Mouse (Mus musculus) erythroid progenitor cell, adult 5-6 weeks (primary cell): Measurements from ENCODE around the gene Herc1. TPM values are rescaled to one million over a fixed set of nuclear protein-coding genes. Genes with fewer than 3 reads are reported as not detected.
A peak's percentile ranks its signal among the peaks of the same experiment; 100 is the strongest.

Experiments
- ATAC-seq: replicated peaks from 2 replicates; pipeline ENCODE4 v1.8.0; 2016; ENCODE audit warnings: moderate number of reproducible peaks, mild to moderate bottlenecking, moderate TSS enrichment, inconsistent platforms; ENCODE audit not compliant: poor library complexity, low FRiP score, severe bottlenecking
- total RNA-seq, 2 experiments: library from RNA; stranded (forward) in 1 of 2; stranded (reverse) in 1 of 2; fragments of 150-400 nt in 1 of 2; fragments of 186-747, 209-891 nt in 1 of 2; gene quantifications; 2 replicates each; pipeline versions ENCODE4 v1.2.3 to v1.2.4; 2015 to 2017; ENCODE audit warnings: low replicate concordance in 2 of 2

Gene Herc1
- total RNA-seq, 2 experiments from 2014 or later, result 527 to 839 TPM

DNA sequence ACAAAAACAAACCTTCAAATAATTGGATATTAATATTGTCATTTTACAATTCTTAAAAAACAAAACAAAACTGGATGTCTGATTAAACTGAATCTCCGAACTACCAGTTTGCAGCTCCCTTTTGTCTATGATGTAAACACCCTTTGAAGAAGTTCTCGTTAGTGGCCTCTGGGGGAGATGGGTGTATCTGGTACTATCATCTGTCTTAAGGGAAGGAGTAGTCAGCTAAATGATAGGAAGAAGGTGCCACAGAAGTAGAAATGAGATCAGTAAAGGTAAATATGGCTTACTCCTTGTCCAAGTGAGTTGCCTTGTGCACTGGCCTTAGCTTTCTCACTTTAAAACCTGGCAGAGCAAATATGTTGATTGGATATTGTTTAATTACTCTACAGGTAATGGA lies 127.5 kb downstream of the Herc1 start:
- no peak for ATAC-seq

DNA sequence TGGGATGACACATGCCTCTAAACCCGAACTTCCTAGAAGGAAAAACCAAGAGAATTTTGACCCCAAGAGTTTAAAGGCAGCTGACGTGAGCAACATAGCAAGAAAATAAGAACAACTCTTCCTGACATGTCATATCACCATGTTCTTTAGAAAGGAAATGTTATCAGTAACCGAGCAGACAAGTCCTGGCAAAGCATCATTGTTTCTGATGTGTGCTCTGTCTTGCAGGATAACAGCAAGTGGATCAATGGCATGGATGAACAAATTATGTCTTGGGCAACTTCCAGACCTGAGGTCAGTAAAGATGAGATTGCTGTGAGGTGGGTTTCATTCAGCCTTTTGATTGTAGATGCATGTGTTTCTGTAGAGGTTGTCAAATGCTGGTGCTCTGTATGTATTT lies 133.2 kb downstream of the Herc1 start:
- ATAC-seq, result no peak

DNA sequence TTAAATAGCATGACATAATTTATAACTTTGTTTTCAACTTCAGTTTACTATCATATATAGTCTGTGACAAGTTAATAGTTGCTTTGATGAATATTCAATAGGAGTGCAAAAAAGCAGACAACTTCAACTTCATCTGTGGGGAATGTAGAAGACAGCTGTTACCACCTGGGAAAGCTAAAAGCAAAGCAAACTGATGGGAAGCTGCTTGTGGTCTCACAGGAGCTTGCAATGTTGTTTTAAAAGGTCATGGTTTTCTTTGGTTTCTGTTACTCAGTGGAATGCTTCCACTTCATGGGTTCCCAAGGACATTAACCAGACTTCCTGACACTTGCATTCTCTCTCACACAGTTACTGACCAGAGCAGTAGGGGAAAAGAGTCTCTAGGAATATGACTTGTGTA lies 138.5 kb downstream of the Herc1 start:
- no peak for ATAC-seq

DNA sequence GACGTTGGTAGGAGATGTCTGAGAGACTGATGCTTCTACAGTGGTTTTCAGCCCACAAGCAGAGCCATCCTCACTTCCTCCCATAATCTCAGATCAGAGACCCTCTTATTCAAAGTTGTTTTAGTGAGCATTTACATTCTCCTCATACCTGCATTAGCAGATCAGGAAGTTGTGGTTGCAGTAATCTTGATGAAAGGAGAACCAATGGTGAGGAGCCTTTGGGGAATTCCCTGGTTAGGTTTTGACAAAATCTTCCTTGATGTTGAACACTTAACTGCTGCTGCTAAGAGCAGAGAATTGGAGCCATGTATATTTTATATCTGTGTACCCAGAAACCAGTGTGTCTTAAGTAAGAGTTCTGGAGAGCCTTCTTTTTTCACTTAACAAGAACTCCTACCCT lies 142.1 kb downstream of the Herc1 start:
- no peak for ATAC-seq

DNA sequence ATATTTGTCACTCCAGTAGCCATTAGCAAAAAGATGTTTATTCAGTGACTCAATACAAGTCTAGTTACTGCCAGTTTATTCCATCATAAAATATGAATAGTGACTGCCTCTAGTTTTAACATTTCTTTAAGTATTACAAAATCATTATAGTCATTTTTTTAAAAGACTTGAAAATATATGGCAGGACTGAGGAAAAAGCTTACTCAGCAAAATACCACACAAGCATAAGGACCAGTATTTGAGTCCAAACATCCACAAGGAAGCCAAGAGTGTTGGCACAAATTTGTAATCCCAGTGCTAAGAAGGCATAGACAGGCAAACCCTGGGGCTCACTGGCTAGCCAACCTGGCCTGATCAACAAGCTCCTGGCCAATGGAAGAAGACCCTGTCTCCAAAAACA lies 143.7 kb downstream of the Herc1 start:
- ATAC-seq, result no peak

DNA sequence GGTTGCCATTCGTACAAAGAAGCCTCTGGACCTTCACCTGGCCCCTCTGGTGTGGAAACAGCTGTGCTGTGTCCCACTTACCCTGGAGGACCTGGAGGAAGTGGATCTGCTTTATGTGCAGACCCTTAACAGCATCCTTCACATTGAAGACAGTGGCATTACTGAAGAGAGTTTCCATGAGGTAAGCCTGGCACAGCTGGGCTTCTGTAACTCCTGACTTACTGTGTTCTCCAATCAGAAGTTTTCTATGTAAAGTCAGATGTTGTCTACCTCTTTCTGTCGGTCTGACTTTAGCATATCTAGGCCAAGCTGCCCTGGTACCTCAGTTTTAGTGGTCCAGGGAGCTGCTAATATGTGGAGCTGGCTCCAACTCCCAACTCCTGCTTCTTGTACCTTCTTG lies 151.0 kb downstream of the Herc1 start:
- ATAC-seq, result no peak

DNA sequence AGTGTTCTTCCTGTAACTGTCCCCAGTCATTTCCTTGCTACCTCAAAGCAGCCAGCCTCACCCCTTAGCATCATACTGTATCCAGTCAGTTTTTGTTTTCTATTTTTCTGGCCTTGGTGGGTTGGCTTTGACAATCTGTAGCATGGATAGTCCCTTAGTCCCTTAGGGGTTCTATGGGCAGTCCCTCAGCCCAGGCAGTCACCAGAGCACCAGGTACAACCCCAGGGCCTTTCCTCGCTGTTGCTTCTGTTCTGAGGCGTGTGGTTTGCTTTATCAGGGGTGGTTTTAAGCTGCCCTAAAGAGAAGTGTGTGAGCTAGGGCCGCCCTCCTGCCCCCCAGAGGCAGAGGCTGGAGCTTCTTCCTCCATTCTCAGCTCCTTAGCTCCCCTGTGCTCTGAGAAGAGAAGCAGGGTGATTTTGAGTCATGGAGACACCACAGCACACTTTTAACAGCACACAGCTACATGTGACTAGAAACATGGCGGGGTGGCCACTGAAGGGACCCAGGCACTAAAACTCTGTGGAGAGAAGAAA lies 153.7 kb downstream of the Herc1 start:
- peak; percentile 70 for ATAC-seq

DNA sequence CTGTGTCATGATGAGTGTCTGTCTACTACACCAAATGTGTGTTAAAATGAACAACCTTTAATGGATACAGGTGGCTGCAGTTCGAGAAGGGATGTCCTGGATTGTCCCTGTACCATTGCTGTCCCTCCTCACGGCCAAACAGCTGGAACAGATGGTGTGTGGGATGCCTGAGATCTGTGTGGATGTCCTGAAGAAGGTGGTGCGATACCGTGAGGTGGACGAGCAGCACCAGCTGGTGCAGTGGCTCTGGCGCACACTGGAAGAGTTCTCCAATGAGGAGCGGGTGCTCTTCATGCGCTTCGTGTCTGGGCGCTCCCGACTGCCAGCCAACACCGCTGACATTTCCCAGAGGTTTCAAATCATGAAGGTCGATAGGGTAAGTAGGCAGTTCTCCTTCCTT lies 154.3 kb downstream of the Herc1 start:
- no peak for ATAC-seq

DNA sequence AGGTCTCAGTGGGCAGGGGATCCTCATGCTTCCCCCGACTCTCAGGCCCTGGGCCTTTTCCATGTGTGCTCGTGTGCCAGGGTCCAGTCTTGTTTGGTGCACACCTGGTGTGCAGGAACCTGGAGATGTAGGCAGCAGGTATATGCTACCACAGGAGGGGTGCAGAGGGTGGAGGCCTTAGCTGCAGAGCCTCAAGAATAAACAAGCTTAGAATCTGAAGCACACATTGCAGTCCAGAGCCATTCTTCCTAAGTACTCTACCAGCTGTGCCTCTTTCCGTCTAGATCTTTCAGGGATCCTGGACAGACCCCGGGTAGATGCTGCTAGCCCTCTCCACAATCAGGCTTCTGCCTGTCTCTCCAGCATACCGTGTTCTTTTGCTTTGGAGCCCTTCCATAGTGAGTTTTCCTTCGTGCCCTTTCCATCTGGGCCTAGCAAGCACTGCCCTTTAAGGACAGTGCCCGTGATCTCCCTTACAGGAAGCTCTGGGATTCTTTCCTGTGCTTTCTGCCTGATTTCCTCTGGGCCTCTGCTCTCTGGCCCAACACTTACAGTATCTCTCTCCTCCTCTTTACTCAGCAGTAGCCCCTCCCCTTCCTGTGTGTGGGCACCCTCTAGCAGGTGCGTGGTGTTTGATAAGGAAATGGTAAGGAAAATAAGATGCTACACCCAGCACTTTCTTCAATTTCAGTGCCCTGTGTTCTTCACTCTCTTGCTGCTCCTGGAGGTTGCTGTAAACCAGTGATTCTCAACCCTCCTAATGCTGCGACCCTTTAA lies 155.1 kb downstream of the Herc1 start:
- ATAC-seq, result peak; percentile 89

DNA sequence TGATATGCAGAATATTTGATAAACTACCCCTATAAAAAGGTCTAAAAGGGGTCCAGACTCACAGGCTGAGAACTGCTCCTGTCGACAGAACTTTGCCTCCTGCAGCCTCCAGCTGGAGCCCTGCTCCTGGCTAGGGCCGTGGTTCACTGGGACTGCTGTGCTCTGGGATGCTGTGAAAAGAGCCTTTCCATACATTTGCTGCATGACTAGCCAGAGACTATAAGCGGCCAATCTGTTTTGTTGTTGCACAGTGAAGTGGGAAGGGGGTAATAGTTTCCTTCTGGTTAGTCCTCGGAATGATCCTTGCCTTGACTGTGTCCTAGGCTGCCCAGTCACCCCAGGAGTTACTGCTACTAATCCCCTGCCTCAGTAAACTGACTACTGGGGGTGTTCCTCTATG lies 155.8 kb downstream of the Herc1 start:
- no peak for ATAC-seq

DNA sequence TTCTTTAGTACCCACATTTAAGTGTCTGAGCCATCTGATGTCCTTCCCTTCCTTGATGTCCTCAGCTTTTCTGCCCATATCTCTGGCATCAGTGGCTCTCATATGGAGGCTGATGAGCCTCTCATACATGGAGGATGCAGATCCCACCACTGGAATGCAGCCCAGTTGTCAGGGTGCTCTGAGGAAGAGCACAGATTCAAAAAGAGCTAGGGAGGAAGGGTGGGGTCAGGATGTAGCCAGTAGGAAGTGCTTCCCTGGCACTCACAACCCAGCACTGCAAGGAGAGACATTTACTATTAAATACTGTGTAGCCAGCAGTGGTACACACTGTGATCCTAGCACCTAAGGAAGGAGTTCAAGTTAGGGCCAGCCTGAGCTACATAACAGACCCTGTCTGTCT lies 156.2 kb downstream of the Herc1 start:
- no peak for ATAC-seq

DNA sequence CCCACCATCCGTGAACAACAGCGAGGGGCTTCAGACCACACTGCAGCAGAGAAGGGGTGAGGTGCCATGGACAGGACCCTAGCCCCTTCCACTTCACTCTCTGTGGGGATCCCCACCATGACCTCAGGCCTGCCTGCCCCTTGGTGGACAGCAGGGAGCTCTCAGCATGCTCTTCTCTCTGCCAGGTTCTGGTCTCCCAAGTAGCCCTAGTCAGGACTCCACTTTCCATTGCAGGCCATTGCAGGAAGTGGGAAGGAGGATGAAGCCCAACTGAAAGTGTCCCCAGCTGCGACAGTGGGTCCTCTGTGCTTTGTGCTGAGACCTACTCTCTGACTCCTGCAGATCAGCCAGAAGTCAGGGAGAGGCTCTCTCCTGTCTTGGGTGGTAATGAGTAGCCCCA lies 157.4 kb downstream of the Herc1 start:
- ATAC-seq, result no peak

DNA sequence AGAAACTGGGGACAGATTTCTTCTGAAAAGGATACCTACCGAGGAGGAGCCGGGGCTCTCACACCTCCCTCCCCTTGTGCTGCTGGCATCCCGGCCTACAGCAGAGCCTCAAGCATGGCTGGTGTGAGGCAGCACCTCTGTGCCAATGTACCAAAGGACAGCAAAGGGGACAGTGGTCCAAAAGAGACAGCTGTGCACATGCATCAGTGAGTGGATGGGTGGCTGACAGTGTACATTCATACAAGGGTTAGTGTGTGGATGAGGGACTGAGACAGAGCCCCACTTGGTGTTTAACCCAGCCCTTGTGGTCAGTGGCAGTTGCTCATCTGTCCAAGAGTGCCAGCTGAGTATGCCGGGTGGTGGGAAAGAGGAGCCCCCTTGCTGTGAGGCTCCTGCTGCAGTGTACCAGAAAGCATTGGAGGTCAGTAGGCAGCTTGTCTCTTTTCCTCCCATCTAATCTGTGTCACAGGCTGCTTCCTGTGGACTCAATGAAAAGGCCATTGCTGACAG lies 158.7 kb downstream of the Herc1 start:
- no peak for ATAC-seq

DNA sequence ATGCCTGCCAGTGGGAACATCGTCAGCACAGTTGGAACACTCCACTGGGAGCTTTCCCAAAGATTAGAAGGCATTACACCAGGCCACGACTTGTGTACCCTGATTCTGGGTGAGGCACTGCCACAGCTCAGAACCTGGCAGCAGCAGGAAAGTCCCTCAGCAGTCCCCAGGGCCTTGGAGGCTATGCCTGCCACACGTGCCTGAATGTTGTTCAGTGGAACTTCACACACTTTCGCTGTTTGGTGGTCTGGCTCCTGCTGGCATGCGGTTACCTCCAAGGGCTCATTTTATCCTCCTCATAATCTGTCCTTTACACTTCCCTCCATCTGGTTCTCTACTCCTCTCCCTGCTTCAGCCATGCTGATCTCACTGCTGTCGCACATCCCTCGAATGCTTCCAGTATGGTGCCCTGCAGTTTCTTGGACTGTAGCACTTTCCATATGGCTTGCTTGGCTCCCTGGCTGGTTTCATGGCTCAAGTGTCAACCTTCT lies 160.1 kb downstream of the Herc1 start:
- no peak for ATAC-seq

DNA sequence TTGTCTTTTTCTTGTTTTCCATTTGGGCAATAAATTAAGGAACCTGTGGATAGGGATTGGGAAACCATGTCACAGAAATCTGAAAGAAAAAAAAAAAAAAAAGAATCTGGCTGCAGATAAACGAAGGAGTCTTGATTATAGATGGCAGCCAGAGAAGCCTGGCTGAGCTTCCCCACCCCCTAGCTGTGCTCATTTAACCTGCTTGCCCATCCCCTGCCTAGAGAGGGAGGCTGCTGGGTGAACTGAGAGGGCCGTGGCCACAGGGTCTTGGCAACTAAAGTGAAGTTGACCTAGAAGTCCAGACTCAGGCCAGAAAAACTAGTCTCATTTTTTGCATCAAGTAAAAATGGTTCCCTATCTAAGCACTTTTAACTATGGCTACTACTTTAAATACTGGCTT lies 160.7 kb downstream of the Herc1 start:
- no peak for ATAC-seq

DNA sequence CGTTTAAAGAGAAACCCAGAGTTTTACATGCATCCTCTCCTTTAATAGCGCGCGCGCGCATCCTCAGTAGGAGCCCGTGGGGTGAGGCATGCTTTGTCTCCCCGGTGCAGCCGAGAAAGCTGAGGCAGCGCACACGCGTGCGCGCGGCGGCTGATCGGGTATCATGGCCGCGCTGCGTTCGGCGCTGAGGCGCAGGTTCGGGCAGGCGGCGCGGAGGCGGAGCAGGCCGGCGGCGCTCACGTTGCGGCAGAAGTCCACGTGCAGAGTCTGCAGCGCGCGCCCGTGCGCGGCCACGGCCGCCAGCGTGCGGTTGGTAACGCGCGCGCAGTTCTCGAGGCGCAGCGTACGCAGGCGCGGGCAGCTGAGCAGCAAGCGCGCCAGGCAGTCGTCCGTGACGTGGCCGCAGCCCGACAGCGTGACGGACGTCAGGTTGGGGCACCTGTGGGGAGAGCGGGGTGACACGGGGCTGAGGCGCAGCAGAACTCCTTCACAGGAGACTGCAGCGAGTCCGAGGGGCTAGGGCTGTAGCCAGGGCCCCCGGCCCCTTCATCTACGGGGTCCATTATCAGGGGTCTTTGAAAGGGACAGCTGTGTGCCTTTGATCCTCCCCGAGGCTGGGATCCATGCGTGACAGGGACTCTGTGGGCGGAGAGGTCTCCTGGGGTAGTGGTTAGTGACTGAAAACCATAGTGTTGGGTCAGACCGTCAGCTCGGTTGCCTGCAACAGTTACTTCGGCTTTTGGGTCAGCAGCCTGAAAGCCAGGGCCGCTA lies 161.5 kb downstream of the Herc1 start:
- ATAC-seq, result peak; percentile 77

DNA sequence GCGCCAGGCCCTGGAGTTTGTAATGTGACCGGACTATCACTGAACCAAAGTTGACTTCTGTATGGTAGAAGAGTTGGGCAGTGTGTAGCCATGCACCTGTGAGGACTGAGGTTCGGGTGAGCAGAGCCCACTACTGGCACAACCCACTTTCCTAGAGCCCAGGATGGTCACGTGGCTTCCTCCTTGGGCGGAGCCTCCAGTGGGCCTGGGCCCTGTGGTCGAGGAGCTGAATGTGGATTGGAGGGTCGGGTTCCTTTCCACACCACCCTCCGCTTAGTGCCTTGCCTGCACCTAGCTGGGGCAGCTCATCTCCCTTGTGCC lies 162.1 kb downstream of the Herc1 start:
- peak; percentile 55 for ATAC-seq

DNA sequence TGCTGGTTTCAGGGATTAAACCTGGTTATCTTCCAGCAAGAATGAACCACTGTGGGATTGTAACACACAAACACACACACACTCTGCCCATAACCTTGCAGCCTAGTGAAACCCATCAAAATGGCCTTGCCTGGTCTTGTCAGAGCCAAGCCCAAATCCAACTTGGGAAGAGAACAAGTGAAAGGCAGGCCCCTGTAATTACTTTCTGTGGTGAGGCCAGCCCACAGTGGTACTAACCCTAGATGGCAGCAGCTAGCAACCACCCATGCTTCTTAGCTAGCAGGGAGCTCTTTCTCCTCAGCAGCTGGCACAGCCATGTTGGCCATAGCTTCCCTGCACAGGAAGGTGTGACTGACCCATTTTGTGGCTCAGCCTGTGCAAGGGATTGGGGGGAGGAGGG lies 162.9 kb downstream of the Herc1 start:
- no peak for ATAC-seq

DNA sequence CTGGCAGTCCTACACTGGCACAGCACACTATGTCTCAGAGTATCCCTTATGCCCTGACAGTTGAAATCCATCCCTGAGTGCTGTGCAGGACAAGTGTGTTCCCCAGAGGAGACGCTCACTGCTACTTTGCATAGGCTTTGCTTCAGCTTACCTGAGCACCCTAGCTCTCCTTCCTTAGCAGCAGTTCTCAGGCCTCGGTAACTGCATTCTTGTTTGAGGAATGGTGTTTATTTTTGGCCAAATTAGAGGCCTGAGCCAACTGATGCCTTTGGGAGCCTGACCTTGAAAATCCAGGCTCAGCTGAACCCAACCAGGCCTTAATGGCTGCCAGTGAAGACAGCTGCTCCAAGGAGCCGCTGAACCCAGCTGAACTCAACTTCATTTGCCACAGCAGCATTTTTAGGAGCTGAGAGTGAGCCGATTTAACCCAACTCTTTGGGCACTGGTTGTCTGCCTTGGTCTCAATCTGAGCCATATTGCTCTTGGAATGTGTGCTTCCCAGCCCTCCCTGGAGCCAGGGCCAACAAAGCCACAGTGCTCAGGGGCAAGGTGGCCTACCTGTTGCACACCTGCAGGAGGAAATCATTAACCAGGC lies 163.5 kb downstream of the Herc1 start:
- no peak for ATAC-seq

DNA sequence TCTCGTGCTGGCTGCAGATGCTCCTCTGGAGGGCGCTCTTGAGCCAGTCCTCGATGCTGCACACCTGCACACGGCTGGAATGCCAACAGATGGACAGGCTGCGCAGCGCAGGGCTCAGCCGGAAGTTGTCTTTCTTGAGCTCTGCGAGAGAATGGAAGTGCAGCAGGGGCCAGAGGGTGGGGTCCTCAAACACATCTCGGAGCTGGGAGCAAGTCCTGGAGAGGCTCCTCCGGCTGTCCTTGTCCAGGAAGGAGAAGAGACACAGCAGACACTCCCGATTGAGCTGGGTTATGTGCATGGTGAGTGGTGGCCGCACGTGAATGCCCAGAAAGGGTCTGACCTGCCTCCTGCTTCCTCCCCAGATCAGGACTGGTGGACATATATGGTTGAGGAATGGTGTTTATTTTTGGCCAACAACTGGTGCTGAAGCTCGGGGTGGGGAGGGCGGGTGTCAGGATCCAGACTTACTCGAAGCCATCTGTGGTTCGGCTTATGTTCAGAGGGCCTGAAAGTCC lies 164.1 kb downstream of the Herc1 start, which contains the start of gene Fbxl22:
Gene Fbxl22 (minus strand): TSS at position 338 of the 515 bp plus-strand sequence.
- ATAC-seq, result no peak
